Mouse (Mus musculus): Measurements from ENCODE around the gene Use1. TPM values are rescaled to one million over a fixed set of nuclear protein-coding genes. Genes with fewer than 3 reads are reported as not detected.

The Use1 gene
- total RNA-seq, 2 experiments from 2014 or later: 135 to 180 TPM

DNA sequence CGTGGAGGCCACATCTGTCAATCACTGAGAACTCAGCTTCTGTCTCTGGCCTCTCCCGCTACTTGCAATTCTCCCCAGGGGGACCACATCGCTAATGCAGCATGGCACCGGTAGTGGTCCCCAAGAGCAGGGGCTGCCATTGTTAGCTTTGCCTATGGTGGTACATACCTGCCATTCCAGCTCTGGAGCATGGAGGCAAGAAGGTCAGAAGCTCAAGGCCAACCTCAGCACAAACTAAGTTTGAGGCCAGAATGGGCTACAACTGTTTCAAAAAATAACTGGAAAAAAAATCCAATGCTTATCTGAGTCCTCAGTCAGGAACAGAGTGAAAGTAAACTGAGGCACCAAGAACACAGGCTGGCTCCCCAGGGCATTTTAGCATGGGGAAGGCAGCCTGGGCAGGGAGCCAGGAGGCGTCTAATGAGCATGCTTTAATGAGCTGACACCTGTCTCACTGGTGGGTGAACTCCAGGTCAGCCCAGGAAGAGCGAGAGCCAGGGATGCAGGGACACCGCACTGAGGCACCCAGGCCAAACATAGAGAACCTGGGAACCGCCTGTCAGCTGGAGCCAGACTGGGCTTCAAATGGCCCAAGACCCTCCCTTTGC, 9.9 kb downstream of the Use1 start:
- ATAC-seq (ENCODE audit: poor library complexity, severe bottlenecking): no peak

GRCm38 (mm10) chr8:71379008-71379407, 12.4 kb downstream of the Use1 start:
- no peak for ATAC-seq (ENCODE audit: poor library complexity, severe bottlenecking)

DNA sequence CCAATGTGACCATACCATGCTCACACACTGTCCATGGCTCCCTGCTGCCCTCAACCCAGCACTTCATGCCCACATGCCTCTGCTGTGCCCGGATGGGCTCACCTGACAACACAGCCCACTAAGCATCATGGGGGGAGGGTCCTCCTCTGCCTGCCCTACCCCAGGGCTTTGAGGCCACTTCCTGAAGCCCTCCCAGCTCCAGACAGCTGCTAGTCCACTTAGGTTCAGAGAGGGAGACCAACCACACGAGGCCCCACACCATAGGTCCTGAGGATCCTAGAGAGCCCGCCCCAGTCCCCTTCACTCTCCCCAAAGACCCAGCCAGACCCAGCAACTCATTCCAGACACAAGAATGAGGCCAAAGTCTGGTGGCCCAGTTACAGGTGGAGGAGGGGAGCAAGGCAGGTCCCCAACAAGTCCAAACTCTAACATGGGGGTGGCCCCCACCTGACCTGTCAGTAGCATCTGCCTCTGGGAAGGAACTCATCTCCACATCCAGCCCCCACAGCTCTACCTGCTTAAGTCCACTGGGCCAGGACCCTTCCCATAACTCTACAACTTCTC, 12.9 kb downstream of the Use1 start:
- ATAC-seq (ENCODE audit: poor library complexity, severe bottlenecking): no peak

GRCm38 (mm10) chr8:71380178-71381171, 13.8 kb downstream of the Use1 start:
- ATAC-seq (ENCODE audit: poor library complexity, severe bottlenecking): no peak

GRCm38 (mm10) chr8:71381421-71381970, 14.8 kb downstream of the Use1 start, which contains the start of gene Nr2f6:
Nr2f6 (minus strand) TSS chr8:71381960.
- peak; percentile 41 for ATAC-seq (ENCODE audit: poor library complexity, severe bottlenecking)

DNA sequence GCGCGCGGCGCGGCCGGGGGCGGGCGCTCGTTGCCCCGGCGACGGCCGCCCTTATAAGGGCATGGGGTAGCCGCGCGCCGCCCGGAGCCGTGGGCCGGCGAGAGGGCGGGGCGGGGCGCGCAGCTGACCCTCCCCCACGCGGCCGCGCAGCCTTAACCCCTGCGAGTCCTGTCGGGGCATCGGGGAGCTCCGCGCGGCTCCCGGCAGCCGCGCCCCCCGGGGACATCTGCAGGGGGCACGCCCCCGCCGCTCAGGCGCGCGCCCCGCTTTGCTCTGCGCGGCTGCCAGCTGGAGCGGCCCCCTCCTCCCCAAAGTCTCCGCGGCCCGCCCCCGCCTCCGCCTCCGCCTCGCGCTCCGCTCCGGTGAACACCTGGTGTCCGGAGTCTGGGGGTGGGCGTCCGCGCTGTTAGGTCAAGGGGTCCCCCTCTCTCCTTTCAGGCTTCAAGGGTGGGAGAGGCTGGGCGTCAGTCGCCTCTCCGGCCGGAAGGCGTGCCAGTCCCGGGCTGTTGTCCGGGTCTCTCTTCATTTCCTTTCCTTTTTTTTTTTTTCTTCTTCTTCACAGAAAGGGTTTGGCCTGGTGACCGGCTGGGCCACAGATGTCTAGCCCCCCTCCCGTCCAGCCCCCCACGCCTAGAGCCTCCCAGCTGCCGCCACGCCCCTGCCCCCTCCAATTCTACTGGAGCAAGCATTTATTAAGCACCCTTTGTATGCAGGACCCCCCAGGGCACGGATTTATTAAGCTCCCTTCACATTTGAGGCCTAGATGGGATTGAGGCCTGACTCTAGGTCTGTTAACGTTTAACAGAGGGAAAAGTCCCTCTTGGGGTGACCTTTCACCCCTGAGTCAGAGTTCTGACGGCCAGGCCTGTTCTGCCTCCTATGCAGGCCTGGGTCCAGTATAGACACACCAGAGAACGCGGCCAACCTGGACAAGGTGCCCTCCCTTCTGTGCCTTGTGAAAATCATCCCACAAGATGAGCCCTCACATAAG, 15.6 kb downstream of the Use1 start:
- peak; percentile 89 for ATAC-seq (ENCODE audit: poor library complexity, severe bottlenecking)

GRCm38 (mm10) chr8:71383396-71383795, 16.7 kb downstream of the Use1 start:
- ATAC-seq (ENCODE audit: poor library complexity, severe bottlenecking): no peak

- ATAC-seq (ENCODE audit: poor library complexity, severe bottlenecking): no peak
Measured at GRCm38 (mm10) chr8:71383860-71384259, 17.2 kb downstream of the Use1 start.

DNA sequence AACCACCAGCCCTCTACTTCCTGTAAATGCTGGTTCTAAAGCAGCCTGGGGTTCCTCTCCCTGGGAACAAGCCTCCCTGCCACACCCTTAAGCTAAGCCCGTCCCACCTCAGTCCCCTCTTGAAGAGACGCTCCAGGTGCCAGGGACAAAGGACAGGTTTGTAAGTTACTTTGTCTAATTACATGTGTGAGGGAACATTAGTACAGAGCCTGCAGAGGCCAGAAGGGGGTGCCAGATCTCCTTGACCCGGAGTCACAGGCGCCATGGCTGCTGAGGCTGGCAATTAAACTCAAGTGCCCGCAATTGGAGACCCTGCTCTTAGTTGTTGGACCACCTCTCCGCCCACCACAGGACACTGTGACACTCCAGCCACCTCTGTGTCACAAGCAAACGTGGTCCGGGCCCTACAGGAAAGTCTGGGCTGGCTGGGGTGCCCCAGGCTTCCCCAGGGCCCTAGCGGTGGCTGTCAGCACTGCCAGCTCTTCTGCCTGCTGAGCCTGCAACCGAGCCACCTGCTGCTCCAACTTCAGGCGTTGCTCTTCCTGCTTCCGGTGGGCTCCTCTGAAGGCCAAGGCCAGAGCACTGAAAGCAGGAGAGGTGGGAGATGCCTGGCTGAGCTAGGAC, 18.7 kb downstream of the Use1 start:
- ATAC-seq (ENCODE audit: poor library complexity, severe bottlenecking): no peak

- ATAC-seq (ENCODE audit: poor library complexity, severe bottlenecking): peak; percentile 73
Measured at GRCm38 (mm10) chr8:71388267-71388666, 21.6 kb downstream of the Use1 start.

DNA sequence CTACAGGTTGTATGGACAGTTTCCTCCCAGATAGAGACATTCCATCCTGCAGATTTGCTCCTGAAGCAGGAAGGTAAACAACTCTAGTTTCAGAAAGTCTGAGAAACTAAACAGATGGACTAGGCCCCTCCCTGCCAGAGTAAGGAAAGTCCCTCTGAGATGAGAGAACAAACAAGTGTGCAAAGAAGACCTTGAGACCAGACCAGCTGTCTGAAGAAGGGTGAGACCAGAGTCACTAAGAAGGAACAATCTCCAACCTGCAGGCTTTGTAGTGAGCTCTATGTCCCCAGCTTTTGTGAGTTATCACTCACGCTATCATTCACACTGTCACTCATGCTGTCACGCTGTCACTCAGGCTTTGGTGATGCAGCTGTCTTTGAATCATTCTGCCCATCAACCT, 25.0 kb downstream of the Use1 start:
- ATAC-seq (ENCODE audit: poor library complexity, severe bottlenecking): no peak

DNA sequence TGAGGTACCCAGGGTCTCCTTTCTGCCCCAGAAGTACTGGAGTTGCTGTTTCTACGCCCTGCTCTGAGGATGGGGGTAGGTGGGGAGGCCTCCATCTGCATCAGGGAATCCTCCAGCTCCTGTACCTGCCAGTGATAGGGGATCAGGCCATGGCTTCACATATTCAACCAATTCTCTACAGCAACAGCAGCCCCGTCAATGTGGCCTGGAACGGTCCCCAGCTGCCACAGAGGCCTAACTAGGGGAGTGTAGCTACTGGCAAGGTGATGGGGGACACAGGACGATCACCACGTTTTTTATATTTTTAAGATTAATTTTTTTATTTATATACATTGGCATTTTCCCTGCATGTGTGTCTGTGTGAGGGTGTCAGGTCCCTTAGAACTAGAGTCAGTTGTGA, 25.7 kb downstream of the Use1 start:
- ATAC-seq (ENCODE audit: poor library complexity, severe bottlenecking): no peak

DNA sequence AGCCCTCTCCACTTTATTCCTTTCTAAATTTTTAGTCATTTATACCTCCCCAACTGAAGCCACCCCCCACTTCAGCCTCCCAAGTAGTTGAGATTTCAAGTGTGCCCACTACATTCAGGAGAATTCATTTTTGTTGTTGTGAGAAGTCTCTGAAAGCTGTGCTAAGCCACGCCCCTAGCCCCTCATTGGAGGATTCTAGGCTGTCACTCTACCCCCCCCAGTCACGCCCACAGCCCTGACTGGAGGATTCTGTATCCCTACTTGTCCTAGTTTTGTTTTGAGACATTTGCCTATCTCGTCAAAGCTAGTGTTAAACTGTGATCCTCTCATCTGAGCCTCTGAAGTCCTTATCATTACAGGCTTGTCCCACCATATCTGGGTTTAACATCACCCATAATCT, 26.2 kb downstream of the Use1 start:
- ATAC-seq (ENCODE audit: poor library complexity, severe bottlenecking): no peak

DNA sequence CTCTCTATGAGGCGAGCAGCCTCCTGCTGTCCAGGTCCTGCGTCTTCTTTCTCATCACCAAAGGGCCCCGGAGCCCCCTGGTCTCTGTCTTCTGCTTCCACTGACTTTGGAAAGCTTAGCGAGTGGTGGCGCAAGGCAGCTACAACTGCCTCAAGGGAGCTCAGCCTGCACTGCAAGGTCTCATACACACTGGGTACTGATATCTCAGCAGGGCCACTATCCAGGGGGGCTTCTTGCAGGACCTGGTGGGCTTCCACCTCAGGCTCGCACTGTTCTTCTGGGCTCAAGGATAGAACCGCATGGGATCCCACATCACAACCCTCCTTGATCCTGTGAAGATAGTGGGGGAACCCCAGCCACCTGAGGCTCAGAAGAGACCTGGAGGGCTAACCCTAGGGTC, 27.8 kb downstream of the Use1 start:
- ATAC-seq (ENCODE audit: poor library complexity, severe bottlenecking): no peak

DNA sequence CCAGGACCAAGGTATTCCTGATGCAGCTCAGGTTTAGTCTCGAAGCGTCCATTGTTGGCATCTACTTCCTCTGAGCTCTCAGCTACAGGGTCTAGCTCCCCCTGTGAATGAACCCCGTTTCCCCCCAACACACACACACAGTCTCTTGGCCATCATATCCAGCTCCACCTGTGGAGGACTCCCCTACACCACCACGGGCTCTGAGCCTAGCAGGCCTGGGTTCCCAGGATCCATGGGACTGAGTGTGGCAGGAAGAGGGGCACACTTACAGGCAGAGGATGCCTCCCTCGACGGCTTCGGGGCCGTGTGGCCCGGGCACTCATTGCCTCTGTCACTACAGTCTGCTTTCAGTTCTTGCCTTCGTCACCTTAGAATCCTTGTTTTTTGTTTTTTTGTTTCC, 28.4 kb downstream of the Use1 start:
- no peak for ATAC-seq (ENCODE audit: poor library complexity, severe bottlenecking)

- no peak for ATAC-seq (ENCODE audit: poor library complexity, severe bottlenecking)
Measured at GRCm38 (mm10) chr8:71395629-71396028, 29.0 kb downstream of the Use1 start, which contains the start of gene Ushbp1. Ushbp1 (minus strand) TSS chr8:71395802.

DNA sequence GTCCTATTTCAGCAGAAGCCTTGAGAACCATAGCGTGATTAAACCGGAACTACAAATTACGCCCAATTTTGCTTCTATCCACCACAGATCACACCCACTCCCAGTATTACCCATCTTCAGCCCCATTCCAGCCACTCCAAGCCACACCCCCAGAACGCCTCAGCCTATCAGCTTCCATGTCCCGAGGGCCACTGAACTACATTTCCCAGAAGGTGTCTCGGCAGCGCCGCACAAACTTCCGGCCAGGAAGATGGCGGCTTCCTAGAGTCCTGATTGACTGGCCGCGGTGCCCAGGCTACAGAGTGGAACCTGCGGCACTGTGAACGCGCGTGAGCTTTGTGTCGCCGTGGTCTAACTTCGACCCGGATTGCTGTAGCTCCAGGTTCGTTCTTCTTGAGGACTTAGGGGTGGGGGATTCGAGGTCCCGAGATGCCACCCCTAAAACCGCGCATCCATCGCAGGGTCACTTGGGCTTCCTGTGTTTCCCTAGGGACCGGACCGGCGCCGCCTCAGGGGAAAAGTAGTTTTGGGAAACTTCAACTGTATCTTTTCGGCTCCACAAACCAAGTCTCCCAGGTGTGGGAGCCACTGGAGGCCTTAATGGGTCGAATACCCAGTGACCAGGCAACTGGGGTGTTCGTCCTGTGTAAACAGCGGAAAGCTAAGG, 30.1 kb downstream of the Use1 start, which contains the start of gene Babam1:
Gene Babam1 (plus strand): TSS at position 223 of the 667 bp plus-strand sequence.
- ATAC-seq (ENCODE audit: poor library complexity, severe bottlenecking): peak; percentile 99

GRCm38 (mm10) chr8:71397701-71398100, 31.1 kb downstream of the Use1 start:
- no peak for ATAC-seq (ENCODE audit: poor library complexity, severe bottlenecking)

GRCm38 (mm10) chr8:71400826-71401225, 34.2 kb downstream of the Use1 start:
- ATAC-seq (ENCODE audit: poor library complexity, severe bottlenecking): no peak
